Mouse (Mus musculus): Measurements from ENCODE around the gene Ccpg1.
A peak's percentile ranks its signal among the peaks of the same experiment; 100 is the strongest.

The Ccpg1 gene

GRCm38 (mm10) chr9:72996167-72996566 lies 10.9 kb downstream of the Ccpg1 start:
- no peak for DNase-seq

- DNase-seq, result no peak
Measured at GRCm38 (mm10) chr9:72996806-72997205, 11.6 kb downstream of the Ccpg1 start.

- DNase-seq, result no peak
Measured at GRCm38 (mm10) chr9:73000487-73000886, 15.3 kb downstream of the Ccpg1 start.

GRCm38 (mm10) chr9:73001314-73002011 lies 16.2 kb downstream of the Ccpg1 start:
- DNase-seq, result no peak

GRCm38 (mm10) chr9:73002177-73002576 lies 16.9 kb downstream of the Ccpg1 start:
- peak; percentile 19 to 55 for DNase-seq

GRCm38 (mm10) chr9:73004076-73004475 lies 18.8 kb downstream of the Ccpg1 start:
- DNase-seq, result no peak

- no peak for DNase-seq
Measured at GRCm38 (mm10) chr9:73005106-73005505, 19.9 kb downstream of the Ccpg1 start.

- DNase-seq, result no peak
Measured at GRCm38 (mm10) chr9:73006175-73006574, 20.9 kb downstream of the Ccpg1 start.

GRCm38 (mm10) chr9:73008384-73008783 lies 23.2 kb downstream of the Ccpg1 start:
- no peak for DNase-seq

GRCm38 (mm10) chr9:73012629-73013028 lies 27.4 kb downstream of the Ccpg1 start:
- DNase-seq, result no peak

- no peak for DNase-seq
Measured at GRCm38 (mm10) chr9:73014724-73015123, 29.5 kb downstream of the Ccpg1 start.

- no peak for DNase-seq
Measured at GRCm38 (mm10) chr9:73019841-73020240, 34.6 kb downstream of the Ccpg1 start.

- no peak for DNase-seq
Measured at GRCm38 (mm10) chr9:73020566-73021097, 35.4 kb downstream of the Ccpg1 start.

GRCm38 (mm10) chr9:73025818-73026636 lies 40.8 kb downstream of the Ccpg1 start:
- DNase-seq, result no peak

GRCm38 (mm10) chr9:73030443-73030842 lies 45.2 kb downstream of the Ccpg1 start:
- DNase-seq, result no peak

- DNase-seq, result no peak
Measured at GRCm38 (mm10) chr9:73031421-73031820, 46.2 kb downstream of the Ccpg1 start.

GRCm38 (mm10) chr9:73033406-73033805 lies 48.2 kb downstream of the Ccpg1 start:
- no peak for DNase-seq

GRCm38 (mm10) chr9:73039222-73039945 lies 54.2 kb downstream of the Ccpg1 start:
- DNase-seq, result peak; percentile 96 to 98

GRCm38 (mm10) chr9:73040080-73040479 lies 54.9 kb downstream of the Ccpg1 start, which contains the start of gene Pigb:
Pigb (minus strand) TSS chr9:73040378.
- DNase-seq, result no peak

- DNase-seq, result peak; percentile 89 to 97
Measured at GRCm38 (mm10) chr9:73044146-73045079, 59.2 kb downstream of the Ccpg1 start, which contains the start of gene Rab27a. Rab27a (plus strand) TSS chr9:73044854.

- DNase-seq, result no peak
Measured at GRCm38 (mm10) chr9:73045204-73045603, 60.0 kb downstream of the Ccpg1 start.

GRCm38 (mm10) chr9:73045711-73046110 lies 60.5 kb downstream of the Ccpg1 start:
- DNase-seq, result no peak

Data from kidney, postnatal 25 days (tissue).